ENCODE assay signal across 19 mouse cellular contexts in genomic region chr15:7217273-7217598, GRCm38 (mm10).
DNase-seq lines count a peak whose midpoint lies in the region; ATAC-seq lines count a peak whose summit lies in the region.
"Had no signal": no experiment of that assay in that cellular context is flagged by ENCODE, and none has a peak within 500 bp of the region (broad histone marks: within the 10 kb centered on the region; RNA-seq: fewer than 3 reads in every experiment).

No protein-coding gene starts in this region.

- 0 out of 2 replicates have a peak overlapping the region, but pooled peaks have one; percentile 44 for H3K27ac ChIP-seq in heart, embryonic 10.5 days
- H3K27ac ChIP-seq in limb, embryonic 10.5 days, result 0 out of 2 replicates have a peak overlapping the region, but pooled peaks have one; percentile 28
- H3K27ac ChIP-seq: forebrain, embryonic 12.5 days; heart, adult 2 months; heart, embryonic 13.5 days; hindbrain, embryonic 15.5 days had no signal

- H3K9me3 ChIP-seq in heart, embryonic 10.5 days, result no peaks in the 10 kb centered on the region
- H3K9me3 ChIP-seq in megakaryocyte, embryonic 14.5 days, result peaks cover 6% of the 10 kb centered on the region; the same call in 1 of the 2 replicates
- no peaks in the 10 kb centered on the region for H3K9me3 ChIP-seq in limb, embryonic 10.5 days (replicated peaks)
- H3K9me3 ChIP-seq: forebrain, embryonic 12.5 days; heart, embryonic 13.5 days; hindbrain, embryonic 15.5 days had no signal

- WGBS in heart, embryonic 10.5 days, result 82% methylated on average over 6 of the region's 6 CpGs
- 87% methylated on average over 6 of the region's 6 CpGs for WGBS in limb, embryonic 10.5 days

- no peaks in the 10 kb centered on the region for H3K36me3 ChIP-seq in heart, embryonic 10.5 days
- no peaks in the 10 kb centered on the region for H3K36me3 ChIP-seq in megakaryocyte, embryonic 14.5 days (replicated peaks; ENCODE audit: low read length)
- H3K36me3 ChIP-seq in limb, embryonic 10.5 days, result no peaks in the 10 kb centered on the region
- H3K36me3 ChIP-seq: forebrain, embryonic 12.5 days; hindbrain, embryonic 15.5 days had no signal

- no peak overlapping the region for H3K4me3 ChIP-seq in heart, embryonic 10.5 days
- H3K4me3 ChIP-seq in megakaryocyte, embryonic 14.5 days (replicated peaks), result peak overlapping the region; percentile 76
- no peak overlapping the region for H3K4me3 ChIP-seq in limb, embryonic 10.5 days
- H3K4me3 ChIP-seq: forebrain, embryonic 12.5 days; heart, adult 2 months; heart, embryonic 13.5 days; hindbrain, embryonic 15.5 days had no signal

- H3K4me1 ChIP-seq in heart, embryonic 10.5 days, result peaks cover 14% of the 10 kb centered on the region
- H3K4me1 ChIP-seq in megakaryocyte, embryonic 14.5 days, result peaks cover 19% of the 10 kb centered on the region
- H3K4me1 ChIP-seq in limb, embryonic 10.5 days, result peaks cover 15% of the 10 kb centered on the region
- H3K4me1 ChIP-seq: hindbrain, embryonic 15.5 days had no signal

- DNase-seq in heart, embryonic 10.5 days (ENCODE audit: low spot score), result no peak
- DNase-seq in heart, postnatal 4 days, result no peak
- no peak for DNase-seq in limb, embryonic 10.5 days (ENCODE audit: low spot score)
- DNase-seq in cerebellum, postnatal 4 days (ENCODE audit: low spot score in 2 of 2), result no peak
- no peak for DNase-seq in cerebellum, postnatal 25 days
- DNase-seq: adrenal gland, postnatal 10 days; cerebellum, adult 11 months; cerebellum, adult 8-10 months; cerebellum, postnatal 36 days; forebrain, postnatal 0 days; gastrocnemius, postnatal 14 days; heart, adult 2 months; heart, postnatal 14 days had no signal

- ATAC-seq in megakaryocyte, adult 5-6 weeks (ENCODE audit: poor library complexity, severe bottlenecking), result no peak
- ATAC-seq: forebrain, postnatal 0 days; intestine, embryonic 16.5 days had no signal

- no peaks in the 10 kb centered on the region for H3K27me3 ChIP-seq in heart, embryonic 10.5 days (ENCODE audit: insufficient read depth, poor library complexity, severe bottlenecking)
- H3K27me3 ChIP-seq in megakaryocyte, embryonic 14.5 days (replicated peaks), result peaks cover 90% of the 10 kb centered on the region
- H3K27me3 ChIP-seq in limb, embryonic 10.5 days (ENCODE audit: low read depth, poor library complexity, severe bottlenecking), result no peaks in the 10 kb centered on the region
- H3K27me3 ChIP-seq: forebrain, embryonic 12.5 days; heart, embryonic 13.5 days; hindbrain, embryonic 15.5 days had no signal
